Mouse (Mus musculus): ENCODE results near the gene Aatk.
A peak's percentile ranks its signal among the peaks of the same experiment; 100 is the strongest.

Gene Aatk

DNA sequence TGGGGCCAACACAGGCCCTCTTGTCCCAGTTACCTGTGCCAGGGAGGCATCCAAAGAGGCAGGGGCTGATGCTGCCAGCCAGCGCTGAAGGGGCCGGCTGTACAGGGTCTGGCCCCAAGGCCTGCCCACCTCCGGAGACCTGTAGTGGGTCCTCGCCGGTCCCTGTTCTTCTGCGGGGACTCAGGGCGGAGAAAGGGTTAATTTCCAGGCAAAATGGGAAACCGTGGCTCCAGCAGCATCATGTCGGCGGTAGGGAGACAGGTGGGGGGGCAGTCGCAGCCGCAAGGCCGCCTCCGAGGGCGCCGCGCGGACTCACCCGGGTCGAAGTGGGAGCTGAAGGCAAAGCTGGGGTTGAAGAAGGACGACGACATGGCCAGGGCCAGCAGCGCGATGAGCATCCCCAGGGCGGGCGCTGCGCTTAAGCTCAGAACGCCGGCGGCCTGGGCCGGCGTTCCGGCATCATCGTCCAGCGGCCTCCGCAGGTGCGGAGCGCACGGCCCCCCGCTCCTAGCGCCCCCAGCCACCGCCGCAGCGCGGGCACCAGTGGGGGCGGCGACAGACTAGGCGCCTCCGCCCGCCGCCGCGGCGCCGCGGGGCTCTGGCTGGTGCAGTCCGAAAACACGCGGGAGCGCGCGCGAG, at the start of gene Aatk:
TSS of gene Aatk (minus strand) at position 615 of the 639 bp plus-strand sequence.
- peak; percentile 68 to 75 for DNase-seq

DNA sequence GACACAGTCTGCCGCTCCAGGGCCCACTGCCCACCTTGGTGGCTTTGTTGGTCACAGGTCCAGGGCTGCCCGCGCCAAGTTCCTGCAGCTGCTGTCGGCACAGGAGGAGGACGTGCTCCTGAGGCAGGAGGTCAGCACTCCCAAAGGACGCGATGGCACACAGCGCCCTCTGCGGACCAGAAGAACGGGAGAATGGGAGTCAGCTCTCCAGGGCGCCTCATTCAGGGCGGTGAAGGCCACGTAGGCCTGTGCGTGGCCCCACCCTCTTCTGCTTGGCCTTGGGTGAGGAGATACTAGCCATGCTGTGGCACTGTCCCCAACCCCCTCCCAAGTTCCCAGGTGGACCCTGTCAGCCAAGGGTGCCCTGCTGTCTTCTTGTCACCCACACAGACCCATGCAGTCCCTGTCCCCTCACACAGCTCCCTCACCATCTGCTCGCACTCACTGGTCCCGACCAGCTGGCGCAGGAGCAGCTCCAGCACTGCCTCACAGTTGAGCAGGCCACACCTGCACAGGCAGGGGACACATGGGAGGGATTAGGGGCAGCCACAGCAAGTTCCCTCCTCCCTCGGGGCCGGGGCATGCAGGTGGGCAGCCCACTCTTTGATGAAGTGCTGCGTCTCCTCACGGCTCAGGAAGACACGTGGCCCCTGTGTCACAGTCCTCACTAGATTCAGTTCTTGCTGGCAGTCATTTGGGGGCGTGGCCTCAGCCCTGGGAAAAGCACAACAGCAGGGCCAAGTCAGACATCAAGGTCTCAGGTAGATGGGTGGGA, 46.0 kb upstream of the Aatk start:
- DNase-seq = peak in 1 of 2 experiments; percentile 48

DNA sequence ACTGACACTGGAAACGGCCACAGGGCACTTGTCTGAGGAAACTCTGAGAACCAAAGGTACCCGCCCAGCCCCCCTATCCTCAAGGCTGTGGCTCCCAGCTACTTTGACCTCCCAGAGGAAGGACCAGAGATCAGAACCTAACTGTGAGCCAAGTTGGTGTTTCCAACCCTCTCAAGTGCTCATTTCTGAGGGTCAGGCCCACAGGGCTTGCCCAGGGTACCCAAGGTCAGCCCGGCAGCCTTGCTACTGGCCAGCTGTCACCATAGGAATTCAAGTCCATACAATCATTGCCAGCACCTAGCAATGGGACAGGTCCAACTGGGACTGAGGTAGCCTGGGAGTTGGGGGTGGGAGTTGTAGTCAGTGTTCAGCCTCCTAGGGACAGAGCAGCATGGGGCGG, 43.7 kb upstream of the Aatk start:
- DNase-seq = no peak

DNA sequence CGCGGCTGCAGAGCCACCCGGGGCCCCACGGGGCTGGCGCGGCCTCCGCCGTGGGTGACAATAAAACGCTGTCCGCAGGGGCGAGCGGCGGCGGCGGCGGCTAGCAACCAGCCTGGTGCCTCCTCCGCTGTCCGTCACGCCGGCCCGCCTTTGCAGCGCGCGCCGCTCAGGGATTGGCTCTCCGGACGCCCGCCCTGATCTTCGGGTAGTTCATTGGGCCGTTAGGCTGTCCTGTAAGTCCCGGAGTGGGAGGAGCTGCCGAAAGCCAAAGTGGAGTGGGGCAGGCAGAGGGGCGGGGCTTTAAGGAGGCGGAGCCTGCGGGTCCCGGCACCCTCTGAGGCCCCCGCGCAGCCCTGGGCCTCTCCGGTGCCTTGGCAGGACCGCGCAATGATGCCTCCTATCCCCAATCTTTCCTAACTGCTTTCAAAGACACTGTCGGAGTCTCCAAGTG, 39.8 kb upstream of the Aatk start, which contains the start of gene Cep131:
TSS of gene Cep131 (minus strand) at position 126 of the 451 bp plus-strand sequence.
- DNase-seq = peak; percentile 97 to 98

DNA sequence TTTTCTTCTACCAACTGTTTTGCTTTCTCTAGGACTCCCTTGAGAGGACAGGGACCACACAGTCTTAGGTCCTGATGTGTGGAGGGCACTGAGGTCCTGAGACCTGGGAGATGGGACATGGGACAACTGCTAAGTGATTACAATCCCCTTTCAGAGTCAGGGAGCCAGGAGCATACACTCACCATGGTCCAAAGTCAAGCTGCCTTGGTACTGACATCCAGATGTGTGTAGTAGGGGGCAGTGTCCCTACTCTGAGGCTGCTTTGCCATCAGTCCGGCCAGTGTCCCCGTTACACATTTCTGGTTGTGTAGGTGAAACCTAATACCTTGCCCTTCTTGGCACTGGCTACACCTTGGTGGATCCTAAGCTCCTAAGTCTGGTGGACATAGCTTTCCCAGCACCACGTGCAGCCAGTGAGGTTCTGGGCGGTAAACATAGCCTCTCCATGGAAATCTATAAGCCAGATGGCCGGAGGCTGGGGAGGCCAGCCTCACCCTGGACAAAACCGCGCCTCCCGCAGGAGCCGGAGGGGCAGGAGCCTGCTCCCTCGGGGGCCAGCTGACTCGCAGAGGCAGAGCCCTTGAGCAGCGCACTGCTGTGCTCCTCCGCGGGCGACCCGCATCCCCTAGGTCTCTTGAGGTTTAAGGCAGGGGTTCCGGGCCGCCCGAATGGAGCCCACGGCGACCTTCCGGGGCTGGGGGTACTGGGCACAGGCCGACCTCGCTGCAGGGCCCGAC, 39.1 kb upstream of the Aatk start:
- DNase-seq = peak; percentile 63 to 68

DNA sequence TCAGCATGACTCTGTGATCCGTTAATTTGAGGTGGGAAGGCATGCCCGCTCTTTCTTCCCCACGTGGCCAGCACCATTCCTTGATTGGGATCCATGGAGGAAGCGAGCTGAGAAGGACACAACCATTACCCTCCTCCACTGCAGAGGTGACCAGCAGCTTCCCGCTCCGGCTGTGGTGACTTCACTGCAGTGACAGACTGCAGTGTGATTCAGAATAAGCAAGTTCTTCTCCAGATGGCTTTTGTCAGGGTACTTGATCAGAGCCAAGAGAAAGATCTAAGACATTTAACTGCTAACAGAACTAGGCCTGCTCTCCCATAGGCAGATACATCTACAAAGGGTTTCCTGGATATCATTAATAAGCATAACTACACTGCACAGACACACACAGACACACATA, 33.3 kb upstream of the Aatk start:
- no peak for DNase-seq

DNA sequence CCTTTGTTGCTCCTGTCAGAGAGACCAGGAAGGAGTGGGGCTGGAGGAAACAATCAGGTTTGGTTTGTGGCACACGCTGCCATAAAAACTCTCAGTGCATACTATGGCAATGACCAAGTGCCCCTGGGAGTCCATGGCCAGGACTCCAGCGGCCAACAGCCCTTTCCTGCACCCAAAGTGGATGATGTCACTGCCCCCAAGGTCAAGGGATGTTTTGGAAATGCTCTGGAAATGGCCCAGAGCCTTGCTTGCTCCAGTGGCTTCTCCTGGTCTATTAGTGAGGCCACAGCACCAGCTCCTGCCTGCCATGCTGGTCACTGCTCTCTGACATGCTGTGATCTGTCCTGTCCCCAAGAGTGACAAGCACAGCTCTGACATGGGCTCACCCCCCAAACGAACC, 29.2 kb upstream of the Aatk start:
- no peak for DNase-seq

DNA sequence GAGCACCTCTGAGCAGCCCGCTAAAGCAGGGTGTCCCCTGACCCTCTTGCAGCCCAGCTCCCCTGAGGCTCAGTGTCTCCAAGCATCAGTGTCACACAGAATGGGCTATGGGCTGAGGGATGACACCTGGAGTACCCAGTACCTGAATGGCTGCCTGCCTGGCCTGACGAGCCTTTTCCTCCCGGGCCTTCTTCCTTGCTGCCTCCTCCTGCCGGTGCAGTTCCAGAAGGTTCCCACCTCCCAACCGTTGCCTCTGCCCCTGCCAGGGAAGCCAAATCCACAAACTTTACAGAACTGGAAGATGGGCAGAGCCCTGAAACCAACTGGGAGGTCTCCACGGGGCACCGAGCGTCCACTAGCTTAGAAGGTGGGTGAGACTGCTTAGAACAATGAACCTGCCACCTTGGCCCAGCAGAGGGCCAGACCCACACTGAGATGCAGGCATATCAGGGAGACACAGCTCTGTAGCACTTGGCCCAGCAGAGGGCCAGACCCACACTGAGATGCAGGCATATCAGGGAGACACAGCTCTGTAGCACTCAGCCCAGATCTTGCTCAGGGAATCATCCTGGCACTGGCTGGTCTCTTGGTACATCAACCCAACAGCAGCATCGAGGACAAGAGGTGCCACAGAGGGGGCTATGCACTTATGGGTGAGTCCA, 26.1 kb upstream of the Aatk start:
- no peak for DNase-seq

DNA sequence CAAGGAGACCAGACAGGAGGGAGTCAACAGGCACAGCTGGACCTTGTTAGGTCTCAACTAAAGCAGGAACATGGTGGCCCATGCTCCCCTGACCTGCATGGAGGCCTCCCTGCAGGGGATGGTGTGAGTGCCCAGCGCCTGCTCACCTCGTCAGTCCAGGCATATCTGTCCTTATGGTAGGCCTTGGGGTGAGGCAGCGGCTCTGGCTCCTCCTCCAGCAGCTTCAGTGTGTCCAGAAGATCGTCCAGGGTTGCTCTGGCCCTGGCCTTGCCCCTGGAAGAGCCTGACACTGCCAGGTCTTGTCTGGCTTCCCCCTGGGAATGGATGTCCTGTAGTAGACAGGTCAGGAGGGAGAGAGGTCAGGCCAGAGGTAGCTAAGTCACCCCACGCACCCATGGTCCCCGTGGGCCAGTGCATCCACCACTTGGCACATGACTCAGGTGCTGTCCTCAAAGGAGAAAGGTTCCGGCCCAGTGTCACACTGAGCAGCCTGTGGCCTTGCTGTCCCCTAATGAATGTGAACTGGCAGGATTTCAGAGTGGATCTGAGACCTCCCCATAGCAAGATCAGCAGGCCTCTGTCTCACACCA, 24.9 kb upstream of the Aatk start:
- DNase-seq = no peak

DNA sequence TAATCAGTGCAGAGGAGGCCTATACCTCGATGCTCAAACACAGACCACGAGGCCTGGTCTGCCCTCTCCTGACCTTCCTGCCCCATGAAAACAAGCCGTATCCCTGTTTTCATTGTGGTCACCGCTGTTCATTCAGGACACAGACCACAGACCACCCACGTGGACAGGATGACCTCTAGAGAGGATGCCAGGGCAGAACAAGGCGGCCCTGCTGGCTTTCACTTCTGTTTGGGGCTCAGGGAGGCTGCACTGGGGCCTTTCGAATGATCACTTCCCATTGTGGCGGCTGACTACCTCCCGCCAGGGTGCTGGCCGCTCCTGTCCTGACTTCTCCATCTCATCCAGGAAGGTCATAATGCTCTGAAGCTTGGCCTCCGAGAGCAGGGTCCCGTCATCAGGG, 24.1 kb upstream of the Aatk start:
- DNase-seq = no peak

DNA sequence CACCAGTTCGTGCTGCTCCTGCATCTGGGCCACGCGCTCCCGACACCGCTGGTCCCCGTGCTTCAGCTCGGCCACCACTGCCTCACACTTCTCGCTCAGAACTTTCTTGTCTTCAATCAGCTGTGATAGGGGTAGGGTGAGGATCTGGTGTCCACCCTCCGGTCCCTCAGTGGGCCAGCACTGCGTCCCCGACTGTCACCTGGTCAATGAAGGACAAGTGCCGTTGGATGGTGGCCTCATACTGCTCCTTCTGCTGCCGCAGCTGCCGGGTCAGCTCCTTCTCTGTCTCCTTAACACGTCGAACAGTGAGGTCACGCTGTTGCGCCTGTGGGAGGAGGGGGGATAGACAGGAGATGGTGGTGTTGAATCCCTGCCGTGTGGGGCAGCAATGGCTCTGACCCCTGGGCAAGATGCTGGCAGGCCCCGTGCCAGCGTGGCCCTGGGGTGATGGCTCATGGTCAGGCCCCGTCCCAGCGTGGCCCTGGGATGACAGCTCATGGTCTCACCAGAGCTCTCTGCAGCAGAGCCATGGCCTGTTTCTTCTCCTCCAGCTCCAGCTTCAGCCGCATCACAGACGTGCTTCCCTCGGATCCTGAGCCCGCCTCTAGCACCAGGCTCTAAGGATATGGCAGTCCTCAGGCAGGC, 23.4 kb upstream of the Aatk start:
- no peak for DNase-seq

DNA sequence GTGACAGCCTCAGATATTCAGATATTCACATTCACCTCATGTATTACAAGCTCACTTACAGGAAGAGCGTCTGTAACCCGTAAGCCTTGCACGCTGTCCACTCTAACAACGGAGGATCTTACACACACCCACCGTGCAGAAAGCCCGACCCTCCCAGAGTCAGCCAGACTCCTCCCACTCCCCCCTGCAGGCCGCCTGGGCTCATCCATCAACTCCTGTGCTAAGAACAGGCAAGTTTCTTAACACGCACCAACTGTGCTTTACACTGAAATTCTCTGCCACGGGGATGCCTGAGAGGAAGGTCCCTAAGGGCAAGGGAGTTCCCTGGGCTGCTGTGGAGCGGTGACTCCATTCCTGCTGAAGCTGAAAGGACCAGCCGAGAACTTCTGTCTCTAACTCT, 22.3 kb upstream of the Aatk start:
- DNase-seq = no peak

DNA sequence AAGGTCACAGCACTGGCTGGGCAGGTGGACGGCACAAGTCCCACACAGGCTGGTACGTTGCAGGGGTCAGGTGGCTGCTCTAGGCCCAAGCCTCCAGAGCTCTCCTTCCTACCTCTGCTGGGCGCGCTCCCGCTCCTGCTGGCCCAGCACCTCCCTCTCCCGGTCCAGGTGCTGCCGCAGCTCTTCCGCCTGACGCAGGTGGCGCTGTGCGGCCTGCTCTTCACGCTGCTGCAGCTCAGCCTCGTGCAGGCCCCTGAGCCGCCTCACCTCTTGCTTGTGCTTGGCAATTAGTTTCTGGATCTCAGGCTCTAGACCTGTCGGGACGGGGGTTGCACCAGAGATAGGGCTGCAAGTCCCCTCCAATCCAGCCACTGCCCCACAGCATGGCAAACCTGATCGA, 20.9 kb upstream of the Aatk start:
- no peak for DNase-seq

DNA sequence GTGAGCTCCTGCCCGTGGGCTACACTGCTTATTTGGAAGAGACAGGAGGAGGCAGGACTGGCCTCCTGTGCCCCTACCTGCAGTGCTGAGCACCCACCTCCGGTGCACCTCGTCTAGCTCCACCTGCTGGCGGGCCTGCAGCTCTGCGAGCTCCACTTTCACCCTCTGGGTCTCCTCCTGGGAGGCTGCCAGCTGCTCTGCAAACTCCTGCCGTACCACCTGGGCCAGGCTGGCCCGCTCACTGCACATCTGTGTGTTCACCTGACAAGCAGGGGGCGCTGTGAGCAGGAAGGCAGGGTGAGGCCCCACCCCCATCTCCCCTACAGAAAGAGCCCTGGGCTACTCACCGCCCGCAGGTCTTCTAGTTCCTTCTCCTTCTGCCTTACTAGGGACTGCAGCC, 18.3 kb upstream of the Aatk start:
- peak; percentile 77 to 86 for DNase-seq

DNA sequence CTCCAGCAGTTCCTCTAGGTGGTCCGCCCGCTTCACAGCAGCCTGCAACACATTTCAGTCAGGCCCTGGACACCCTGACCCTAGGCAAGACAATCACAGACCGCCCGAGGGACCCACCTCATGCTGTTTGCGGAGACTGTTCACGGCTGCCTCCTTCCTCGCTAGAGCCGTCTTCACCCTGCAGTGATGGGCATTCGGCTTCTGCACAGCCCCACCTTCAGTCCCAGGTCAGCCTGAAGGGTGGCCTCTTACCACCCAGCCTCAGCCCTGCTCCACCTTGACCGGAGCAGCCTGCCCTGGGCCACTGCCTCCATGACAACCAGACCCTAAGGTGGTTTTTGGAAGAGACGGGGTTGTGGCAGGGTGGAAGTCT, 17.7 kb upstream of the Aatk start:
- peak in 1 of 2 experiments; percentile 25 for DNase-seq

DNA sequence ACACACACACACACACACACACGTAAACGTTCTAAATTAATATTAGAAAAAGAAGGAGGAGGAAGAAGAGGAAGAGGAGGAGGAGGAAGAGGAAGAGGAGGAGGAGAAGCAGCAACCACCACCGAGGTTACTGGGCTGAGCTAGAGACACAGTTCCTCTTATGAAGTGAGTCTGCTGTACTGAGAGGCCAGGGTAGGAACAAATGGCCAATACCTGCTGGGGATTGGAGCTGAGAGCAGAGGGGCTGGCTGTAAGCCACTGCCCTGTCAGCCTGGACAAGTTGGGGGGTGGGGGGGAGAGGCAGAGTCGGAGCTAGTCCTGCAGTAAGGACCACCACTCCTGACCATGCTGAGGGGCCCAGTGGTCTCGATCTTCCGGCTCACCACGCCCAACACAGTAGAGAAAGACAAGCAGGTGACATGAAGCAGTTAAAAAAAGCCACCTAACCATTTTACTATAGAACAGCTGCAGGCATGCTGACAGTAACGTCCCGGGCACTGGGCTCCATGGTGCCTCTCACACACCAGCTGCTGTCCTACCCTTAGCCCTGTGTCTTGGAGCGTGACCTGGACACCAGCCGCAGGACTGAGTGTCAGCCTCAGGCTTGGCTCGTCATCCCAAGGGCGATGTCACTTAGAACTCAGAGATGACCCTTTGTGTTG, 17.2 kb upstream of the Aatk start:
- peak in 1 of 2 experiments; percentile 21 for DNase-seq

DNA sequence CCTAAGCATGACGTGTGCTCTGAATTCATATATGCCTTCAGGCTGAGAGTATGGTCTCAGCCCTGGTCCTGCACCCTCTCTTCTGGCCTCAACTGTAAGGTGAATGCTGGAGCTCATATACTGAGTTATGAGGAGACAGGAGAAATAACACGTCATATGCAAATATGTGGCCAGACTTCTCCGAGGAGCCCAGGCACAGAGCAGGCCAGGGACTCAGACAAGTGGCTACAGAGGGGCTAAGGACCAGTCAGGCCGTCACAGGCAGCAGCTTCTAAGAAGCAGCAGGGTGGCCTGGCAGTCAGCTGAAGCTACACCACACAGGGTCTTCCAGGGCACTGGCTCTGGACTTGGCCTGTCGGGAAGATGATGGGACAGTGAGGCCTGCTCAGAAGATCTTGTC, 16.4 kb upstream of the Aatk start:
- DNase-seq = no peak

DNA sequence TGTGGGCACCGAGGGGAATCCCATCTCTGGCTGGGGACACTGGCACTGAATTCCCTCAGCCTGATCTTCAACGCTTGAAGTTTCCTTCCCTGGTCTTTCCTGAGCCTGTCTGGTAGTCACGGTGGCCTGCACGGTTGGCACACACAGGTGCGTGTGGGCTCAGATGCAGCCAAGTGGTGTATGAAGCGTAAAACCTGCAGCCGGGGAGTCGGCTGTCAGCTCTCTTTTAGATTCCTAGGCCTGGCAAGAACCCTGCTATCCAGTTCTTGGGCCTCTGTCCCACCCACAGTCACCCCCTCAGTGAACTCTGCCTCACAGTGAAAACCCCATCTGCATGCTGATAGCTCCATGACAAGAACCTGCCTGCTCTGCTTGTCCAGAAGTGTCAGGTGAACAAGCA, 13.7 kb upstream of the Aatk start:
- DNase-seq = peak; percentile 56 to 64

DNA sequence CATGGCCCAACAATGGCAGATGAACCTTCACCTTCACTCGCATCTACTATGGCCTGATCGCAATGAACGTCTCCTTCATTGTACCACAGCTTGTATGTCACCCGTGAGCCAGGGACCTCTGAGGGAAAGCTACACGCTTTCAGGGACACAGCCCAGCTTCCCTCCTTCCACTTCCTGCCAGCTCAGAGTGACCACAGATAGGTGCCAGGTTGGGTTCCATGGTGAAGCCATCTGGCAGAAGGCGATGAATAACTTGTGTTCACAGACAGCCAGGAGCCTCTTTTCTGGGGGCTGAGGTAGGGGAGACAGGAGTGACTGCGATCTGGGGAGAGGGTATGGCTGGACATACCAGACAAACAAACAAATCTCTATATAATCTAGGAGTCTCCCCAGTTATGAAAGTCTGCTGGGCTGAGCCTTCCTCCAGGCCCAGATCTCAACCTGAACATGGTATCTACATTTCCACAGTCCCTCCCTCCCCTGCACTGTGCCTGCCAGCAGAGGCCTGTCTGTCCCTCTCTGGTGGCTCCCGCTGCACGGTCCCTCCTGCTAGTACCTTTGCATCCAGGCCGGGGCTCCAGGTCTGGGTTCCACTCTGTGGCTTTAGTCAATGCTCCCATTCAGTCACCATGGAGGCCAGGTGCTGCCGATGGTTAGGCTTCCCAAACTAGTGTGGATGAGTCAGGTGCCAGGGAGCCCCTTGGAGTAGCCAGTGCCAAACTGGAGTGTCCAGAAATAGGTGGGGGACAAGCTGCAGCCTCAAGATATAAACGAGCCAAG, 9.2 kb upstream of the Aatk start:
- DNase-seq = peak; percentile 64 to 68

DNA sequence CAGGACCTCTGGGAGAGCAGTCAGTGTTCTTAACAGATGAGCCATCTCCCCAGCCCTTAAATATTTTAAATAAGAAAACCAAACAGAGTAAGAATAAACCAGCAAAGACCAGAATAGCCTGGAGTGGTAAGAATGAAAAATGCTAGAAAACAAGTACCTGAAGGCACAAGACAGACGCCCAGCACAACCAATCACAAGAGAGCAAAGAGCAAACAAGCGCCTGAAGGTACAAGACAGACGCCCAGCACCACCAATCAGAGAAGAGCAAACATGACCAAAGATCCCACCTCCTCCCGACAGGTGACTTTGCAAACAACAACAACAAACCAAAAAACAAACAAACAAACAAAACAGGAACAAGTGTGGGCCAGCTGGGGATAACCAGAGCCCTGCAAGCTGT, 6.9 kb upstream of the Aatk start:
- no peak for DNase-seq

DNA sequence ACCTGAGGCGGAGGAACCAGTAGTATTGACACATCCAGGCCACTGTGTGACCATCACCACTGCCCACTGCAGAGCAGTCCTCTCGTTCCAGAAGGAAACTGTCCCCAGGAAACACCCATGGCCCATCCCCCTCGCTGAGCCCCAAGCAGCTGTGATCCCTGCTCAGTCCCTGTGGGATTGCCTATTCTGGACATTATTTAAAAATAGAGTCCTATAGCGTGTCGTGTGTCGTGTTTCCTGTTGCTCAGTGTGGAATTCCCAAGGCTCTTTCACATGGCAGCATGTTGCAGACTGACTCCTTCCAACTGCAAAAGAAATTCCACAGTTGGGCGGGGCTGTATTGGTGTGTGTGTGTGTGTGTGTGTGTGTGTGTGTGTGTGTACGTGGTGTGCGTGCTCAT, 5.3 kb upstream of the Aatk start:
- no peak for DNase-seq

Data from cerebellum, postnatal 14 days (tissue).